Mouse (Mus musculus): ENCODE measurements around the gene Kbtbd12.

DNA sequence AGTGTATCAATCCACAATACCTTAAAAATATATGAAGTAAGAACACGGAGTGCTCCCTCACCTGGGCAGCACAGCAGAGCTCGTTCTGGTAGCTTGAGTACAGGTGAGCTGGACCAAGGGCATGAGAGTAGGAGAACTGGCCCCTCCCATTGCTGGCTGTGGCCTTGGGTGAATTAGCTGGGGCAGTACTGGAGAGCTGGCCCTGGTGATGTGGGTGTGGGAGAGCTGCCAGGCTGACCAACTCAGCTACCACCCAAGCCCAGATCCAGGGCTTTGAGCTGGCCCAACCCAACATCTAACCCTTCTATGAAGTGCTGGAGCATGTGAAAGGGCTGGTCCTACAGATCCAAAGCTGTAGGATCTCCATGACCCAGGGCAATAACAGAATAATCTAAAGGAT lies 23.9 kb upstream of the Kbtbd12 start:
- TF ChIP-seq POLR2A (IDR thresholded peaks at IDR 0.05; ENCODE audit: low read depth, low read length) (no peak), CTCF (IDR thresholded peaks at IDR 0.05; ENCODE audit: extremely low read depth, insufficient read depth, insufficient read length, insufficient replicate concordance) (no peak)
